Mouse (Mus musculus) stomach, postnatal 0 days (tissue): ENCODE results near the gene Sema3c.

Experiments used
- CTCF ChIP-seq: IDR thresholded peaks from 2 replicates; pipeline ENCODE4 v1.5.1; 2016; ENCODE audit warnings: antibody characterized with exemption, low read depth, mild to moderate bottlenecking, moderate library complexity
- EP300 ChIP-seq: optimal IDR thresholded peaks from 2 replicates; pipeline ENCODE3; 2016; ENCODE audit warnings: antibody characterized with exemption

DNA sequence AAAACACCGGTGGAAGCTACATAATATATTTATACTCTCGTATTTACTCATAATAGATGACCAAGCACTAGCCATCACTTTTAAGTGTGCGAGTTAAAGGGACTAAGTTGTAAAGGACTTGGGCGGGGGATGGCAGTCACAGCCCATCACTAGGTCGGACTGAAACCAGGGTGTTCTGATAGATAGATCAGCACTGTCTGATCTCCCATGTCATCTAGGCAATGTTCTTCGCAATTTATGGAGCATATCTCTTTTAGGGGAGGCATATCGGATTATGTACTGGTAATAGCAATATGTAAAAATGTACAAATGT lies 1.1 kb downstream of the Sema3c start:
- no peak for TF ChIP-seq CTCF
- TF ChIP-seq EP300, result no peak
